Comparison of ENCODE assay signal across 11 mouse cellular contexts in the genomic region with DNA sequence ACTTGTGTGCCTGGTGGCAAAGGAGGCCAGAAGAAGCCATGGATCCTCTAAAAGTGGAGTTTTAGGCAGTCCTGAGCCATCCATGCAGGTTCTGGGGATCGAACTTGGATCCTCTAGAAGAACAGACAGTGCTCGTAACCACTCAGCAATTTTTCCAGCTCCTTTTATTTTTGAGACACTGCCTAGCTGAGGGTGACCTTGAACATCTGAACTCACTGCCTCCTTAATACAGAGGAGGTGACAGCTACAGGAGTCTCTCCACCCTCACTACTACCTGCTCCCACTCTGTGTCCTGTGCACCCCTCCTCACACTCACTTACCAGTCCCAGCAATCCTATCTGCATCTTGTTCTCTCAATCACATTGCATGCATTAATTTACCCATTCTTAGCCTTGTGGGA. TPM values are rescaled to one million over a fixed set of nuclear protein-coding genes. Genes with fewer than 3 reads are reported as not detected.
A peak's percentile ranks its signal among the peaks of the same experiment; 100 is the strongest.
DNase-seq lines count a peak whose midpoint lies in the region; ATAC-seq and TF ChIP-seq lines count a peak whose summit lies in the region.
"Had no signal": no experiment of that assay in that cellular context is flagged by ENCODE, and none has a peak within 500 bp of the region (broad histone marks: within the 10 kb centered on the region; RNA-seq: fewer than 3 reads in every experiment).

No protein-coding gene starts in this region.

- H3K4me1 ChIP-seq in heart, embryonic 14.5 days (ENCODE audit: control insufficient read depth in 2 of 2, insufficient read depth in 2 of 2, low read length in 2 of 2), result peaks cover 4 to 14% of the 10 kb centered on the region in 2 experiments; a peak in 3 of 4 replicates
- H3K4me1 ChIP-seq in lung, postnatal 0 days (ENCODE audit: insufficient read depth, low read depth, low read length), result peaks cover 8% of the 10 kb centered on the region; the same call in 1 of the 2 replicates
- H3K4me1 ChIP-seq in lung, adult 2 months (ENCODE audit: control insufficient read depth, insufficient read depth, low read length), result no peaks in the 10 kb centered on the region
- H3K4me1 ChIP-seq in intestine, embryonic 15.5 days (replicated peaks), result peaks cover 25% of the 10 kb centered on the region

- no peaks in the 10 kb centered on the region for H3K9me3 ChIP-seq in heart, embryonic 14.5 days (ENCODE audit: control insufficient read depth, low read length)
- H3K9me3 ChIP-seq in lung, postnatal 0 days (ENCODE audit: low read length), result no peaks in the 10 kb centered on the region
- no peaks in the 10 kb centered on the region for H3K9me3 ChIP-seq in intestine, embryonic 15.5 days

- peak overlapping the region; percentile 47; the same call in 1 of the 2 replicates for H3K9ac ChIP-seq in heart, embryonic 14.5 days (ENCODE audit: low read length)
- H3K9ac ChIP-seq in lung, postnatal 0 days (replicated peaks; ENCODE audit: low read depth), result no peak overlapping the region
- no peak overlapping the region for H3K9ac ChIP-seq in intestine, embryonic 15.5 days

- no peak overlapping the region for H3ac ChIP-seq in myocyte (ENCODE audit: control insufficient read depth, insufficient read length)

- peak overlapping the region in 1 of 2 experiments; percentile 56; a peak in 1 of 4 replicates for H3K27ac ChIP-seq in heart, embryonic 14.5 days (replicated peaks in 1 of 2; ENCODE audit: control insufficient read depth in 1 of 2, insufficient read depth in 1 of 2, low read depth in 2 of 2, low read length in 2 of 2)
- peak overlapping the region; percentile 60; the same call in 1 of the 2 replicates for H3K27ac ChIP-seq in lung, postnatal 0 days (ENCODE audit: low read length)
- H3K27ac ChIP-seq in intestine, embryonic 15.5 days, result peak overlapping the region; percentile 67

- no peaks in the 10 kb centered on the region for H3K27me3 ChIP-seq in heart, embryonic 14.5 days (ENCODE audit: control insufficient read depth, insufficient read depth, low read length)
- H3K27me3 ChIP-seq in lung, postnatal 0 days (replicated peaks; ENCODE audit: insufficient read depth, low read length), result no peaks in the 10 kb centered on the region
- no peaks in the 10 kb centered on the region for H3K27me3 ChIP-seq in intestine, embryonic 15.5 days (replicated peaks)
- H3K27me3 ChIP-seq in myocyte (ENCODE audit: control insufficient read depth, insufficient read depth, insufficient read length), result no peaks in the 10 kb centered on the region

- peak overlapping the region in 1 of 2 experiments; percentile 77; a peak in 1 of 4 replicates for H3K4me3 ChIP-seq in heart, embryonic 14.5 days (ENCODE audit: control insufficient read depth in 1 of 2, insufficient read depth in 1 of 2, low read depth in 1 of 2, low read length in 2 of 2)
- no peak overlapping the region for H3K4me3 ChIP-seq in lung, postnatal 0 days (ENCODE audit: low read depth, low read length)
- no peak overlapping the region for H3K4me3 ChIP-seq in lung, adult 2 months (replicated peaks; ENCODE audit: extremely low read depth, low read depth, low read length)
- 0 out of 2 replicates have a peak overlapping the region, but pooled peaks have one; percentile 0 for H3K4me3 ChIP-seq in intestine, embryonic 15.5 days (replicated peaks)
- H3K4me3 ChIP-seq in myocyte, result peak overlapping the region; percentile 99

- peak overlapping the region; percentile 59 for H3K4me2 ChIP-seq in heart, embryonic 14.5 days (ENCODE audit: low read length)
- H3K4me2 ChIP-seq in lung, postnatal 0 days (replicated peaks; ENCODE audit: low read depth, low read length), result peak overlapping the region; percentile 78; the same call in 1 of the 2 replicates
- peak overlapping the region; percentile 58 for H3K4me2 ChIP-seq in intestine, embryonic 15.5 days (replicated peaks)
- peak overlapping the region; percentile 79 for H3K4me2 ChIP-seq in myocyte (ENCODE audit: low read depth)

- TF ChIP-seq POLR2A in lung, adult 2 months (IDR thresholded peaks at IDR 0.05; ENCODE audit: borderline replicate concordance, extremely low read depth, low read depth, low read length), result no peak
- TF ChIP-seq POLR2A in myocyte (IDR thresholded peaks at IDR 0.05; ENCODE audit: insufficient read length, low read depth), result no peak

- 89% methylated on average over 2 of the region's 2 CpGs for WGBS in heart, embryonic 14.5 days
- 95% methylated on average over 2 of the region's 2 CpGs for WGBS in lung, postnatal 0 days
- WGBS in lung, adult 2 months, result 98% methylated on average over 2 of the region's 2 CpGs
- 86% methylated on average over 2 of the region's 2 CpGs for WGBS in intestine, embryonic 15.5 days

- peaks cover 21% of the 10 kb centered on the region for H3K36me3 ChIP-seq in heart, embryonic 14.5 days (ENCODE audit: control insufficient read depth, insufficient read depth, low read length)
- H3K36me3 ChIP-seq in lung, postnatal 0 days (ENCODE audit: insufficient read depth, low read length), result no peaks in the 10 kb centered on the region; the same call in 1 of the 2 replicates
- peaks cover 7% of the 10 kb centered on the region for H3K36me3 ChIP-seq in intestine, embryonic 15.5 days
- H3K36me3 ChIP-seq in myocyte (ENCODE audit: control insufficient read depth, insufficient read depth), result peaks cover 9% of the 10 kb centered on the region

- peaks cover 26% of the 10 kb centered on the region for H3K79me2 ChIP-seq in myocyte (ENCODE audit: control insufficient read depth, insufficient read depth)

- TF ChIP-seq EP300 in lung, postnatal 0 days (IDR thresholded peaks at IDR 0.05), result no peak

- no peak for TF ChIP-seq CTCF in lung, postnatal 0 days (IDR thresholded peaks at IDR 0.05)
- TF ChIP-seq CTCF in lung, adult 2 months (IDR thresholded peaks at IDR 0.05; ENCODE audit: insufficient read depth, low read length), result no peak

- no peak for DNase-seq in heart, adult 8-10 months (ENCODE audit: low spot score)
- no peak for DNase-seq in lung, postnatal 0 days (ENCODE audit: low spot score)
- no peak for DNase-seq in lung, adult 2 months
- no peak for DNase-seq in adipocyte (ENCODE audit: low spot score)
- DNase-seq in gastrocnemius, postnatal 25 days, result no peak
- DNase-seq: adrenal gland, adult 8-10 months; lung, postnatal 10 days had no signal

- ATAC-seq in heart, embryonic 14.5 days (ENCODE audit: insufficient number of reproducible peaks, insufficient read depth, low FRiP score, low read depth), result no peak
- no peak for ATAC-seq in lung, postnatal 0 days
- no peak for ATAC-seq in intestine, embryonic 15.5 days

TF ChIP-seq in myocyte, 11 proteins besides CTCF, POLR2A, EP300 and RAD21 (continues in another document):
- TF ChIP-seq MYOD1 (IDR thresholded peaks at IDR 0.05; ENCODE audit: control insufficient read depth in 1 of 3, insufficient read length in 2 of 3, low read depth in 2 of 3) (no peak), USF1 (IDR thresholded peaks at IDR 0.05; ENCODE audit: low read depth) (no peak), TCF12 (IDR thresholded peaks at IDR 0.05; ENCODE audit: insufficient read depth, poor library complexity, severe bottlenecking) (no peak), POLR2AphosphoS2 (IDR thresholded peaks at IDR 0.05; ENCODE audit: insufficient read length, low read depth) (no peak), MAX (IDR thresholded peaks at IDR 0.05; ENCODE audit: low read depth) (no peak)

RNA-seq across cellular contexts. Expression of a gene that starts 2.0 kb away (rescaled TPM):
- 15.7 and 19.4 TPM in 2 replicates for polyA plus RNA-seq in heart, embryonic 14.5 days (2014; fragmentation: Nextera tagmentation; extraction: Ambion mirVana)
- 1 to 10 TPM; 4.8 to 5.7 (median 5.6) TPM for total RNA-seq in heart, adult 8-10 months (2022)
- polyA plus RNA-seq in lung, postnatal 0 days (2015; fragmentation: Nextera tagmentation; extraction: Ambion mirVana), result 33.0 TPM in 2 replicates
- 10.2 and 10.5 TPM in 2 replicates for polyA plus RNA-seq in lung, adult 2 months (2012; rRNA removed)
- 25.7 and 27.0 TPM in 2 replicates for polyA plus RNA-seq in intestine, embryonic 15.5 days (2015; fragmentation: Nextera tagmentation; extraction: Ambion mirVana)
- polyA plus RNA-seq in myocyte (2012; fragmentation: generic; extraction: Trizol), result 15.5 TPM
- total RNA-seq in gastrocnemius, postnatal 25 days (2021), result 1 to 10 TPM; 3.8 to 7.3 TPM

RNA-seq across cellular contexts. Expression of a gene that starts 11.1 kb away (rescaled TPM):
- polyA plus RNA-seq in heart, embryonic 14.5 days (2014; fragmentation: Nextera tagmentation; extraction: Ambion mirVana), result 34.5 and 34.8 TPM in 2 replicates
- total RNA-seq in heart, adult 8-10 months (2022), result 10 to 100 TPM in 3 of 4 experiments, 1 to 10 TPM in 1; 8.4 to 11.5 (median 10.2) TPM
- polyA plus RNA-seq in lung, postnatal 0 days (2015; fragmentation: Nextera tagmentation; extraction: Ambion mirVana), result 79.4 and 79.6 TPM in 2 replicates
- polyA plus RNA-seq in lung, adult 2 months (2012; rRNA removed), result 50.7 and 56.1 TPM in 2 replicates
- polyA plus RNA-seq in intestine, embryonic 15.5 days (2015; fragmentation: Nextera tagmentation; extraction: Ambion mirVana), result 36.0 and 39.0 TPM in 2 replicates
- 44.6 TPM for polyA plus RNA-seq in myocyte (2012; fragmentation: generic; extraction: Trizol)
- total RNA-seq in gastrocnemius, postnatal 25 days (2021), result 1 to 10 TPM; 6.8 to 7.5 TPM

RNA-seq across cellular contexts. Expression of a gene that starts 23.5 kb away (rescaled TPM):
- polyA plus RNA-seq in heart, embryonic 14.5 days (2014; fragmentation: Nextera tagmentation; extraction: Ambion mirVana), result 0.58 and 0.59 TPM in 2 replicates
- 1 to 10 TPM in 1 of 4 experiments, under 1 TPM in 3; 0.75 to 1.0 (median 0.80) TPM for total RNA-seq in heart, adult 8-10 months (2022)
- polyA plus RNA-seq in lung, postnatal 0 days (2015; fragmentation: Nextera tagmentation; extraction: Ambion mirVana), result 73.2 and 75.2 TPM in 2 replicates
- polyA plus RNA-seq in lung, adult 2 months (2012; rRNA removed), result 62.0 and 67.4 TPM in 2 replicates
- 2.7 and 3.2 TPM in 2 replicates for polyA plus RNA-seq in intestine, embryonic 15.5 days (2015; fragmentation: Nextera tagmentation; extraction: Ambion mirVana)
- polyA plus RNA-seq in myocyte (2012; fragmentation: generic; extraction: Trizol), result 4.2 TPM
- 10 to 100 TPM; 11.6 to 13.0 TPM for total RNA-seq in gastrocnemius, postnatal 25 days (2021)

RNA-seq across cellular contexts. Expression of a gene that starts 27.8 kb away (rescaled TPM):
- polyA plus RNA-seq in heart, embryonic 14.5 days (2014; fragmentation: Nextera tagmentation; extraction: Ambion mirVana), result 49.7 and 57.9 TPM in 2 replicates
- total RNA-seq in heart, adult 8-10 months (2022), result 10 to 100 TPM; 27.7 to 29.2 (median 29.0) TPM
- polyA plus RNA-seq in lung, postnatal 0 days (2015; fragmentation: Nextera tagmentation; extraction: Ambion mirVana), result 61.7 and 63.4 TPM in 2 replicates
- polyA plus RNA-seq in lung, adult 2 months (2012; rRNA removed), result 71.6 and 78.8 TPM in 2 replicates
- 60.4 and 77.5 TPM in 2 replicates for polyA plus RNA-seq in intestine, embryonic 15.5 days (2015; fragmentation: Nextera tagmentation; extraction: Ambion mirVana)
- 58.4 TPM for polyA plus RNA-seq in myocyte (2012; fragmentation: generic; extraction: Trizol)
- total RNA-seq in gastrocnemius, postnatal 25 days (2021), result 10 to 100 TPM; 11.0 to 17.2 TPM

RNA-seq across cellular contexts. Expression of a gene that starts 28.1 kb away (rescaled TPM):
- 0.15 and 0.20 TPM in 2 replicates for polyA plus RNA-seq in heart, embryonic 14.5 days (2014; fragmentation: Nextera tagmentation; extraction: Ambion mirVana)
- under 1 TPM; 0.22 to 0.49 (median 0.30) TPM for total RNA-seq in heart, adult 8-10 months (2022)
- 0.20 and 0.21 TPM in 2 replicates for polyA plus RNA-seq in lung, postnatal 0 days (2015; fragmentation: Nextera tagmentation; extraction: Ambion mirVana)
- 0.05 and 0.13 TPM in 2 replicates for polyA plus RNA-seq in lung, adult 2 months (2012; rRNA removed)
- polyA plus RNA-seq in intestine, embryonic 15.5 days (2015; fragmentation: Nextera tagmentation; extraction: Ambion mirVana), result 0.33 and 0.38 TPM in 2 replicates
- polyA plus RNA-seq in myocyte (2012; fragmentation: generic; extraction: Trizol), result 0.17 TPM
- total RNA-seq in gastrocnemius, postnatal 25 days (2021), result under 1 TPM in 1 of 2 experiments, not detected in 1; 0.05 TPM
- total RNA-seq: granulocyte monocyte progenitor cell, adult 5-6 weeks had no signal

Comparison
In these comparisons a context has a peak if more than half of its experiments do, and no peak if none do; other contexts are left out.
1. H3K4me3 ChIP-seq: peak in intestine, embryonic 15.5 days (single experiment) and myocyte (single experiment); none in lung, postnatal 0 days (single experiment) and lung, adult 2 months (single experiment).
2. RNA of a gene that starts 23.5 kb away (polyA plus RNA-seq): 73.2 to 75.2 TPM in lung, postnatal 0 days and 62.0 to 67.4 TPM in lung, adult 2 months; 4.2 TPM in myocyte (single experiment), 2.7 to 3.2 TPM in intestine, embryonic 15.5 days and 0.58 to 0.59 TPM in heart, embryonic 14.5 days; every median in the first group is over 10 times any median in the second.
3. Peak in every context shown above with its lines, with median percentiles within 50 percentile points of each other: H3K4me2 ChIP-seq.